Mouse (Mus musculus): ENCODE results near the gene Golm1.

GRCm38 (mm10) chr13:59637800-59638199 lies 37.8 kb downstream of the Golm1 start:
- TF ChIP-seq CTCF (IDR thresholded peaks at IDR 0.05; ENCODE audit: extremely low read depth, insufficient read depth, insufficient read length, insufficient replicate concordance) (no peak), POLR2A (IDR thresholded peaks at IDR 0.05; ENCODE audit: low read depth, low read length) (no peak)

Data from spleen, adult 2 months (tissue).